21 mouse cellular contexts compared by ENCODE assay signal in genomic region chr5:12474904-12475638, GRCm38 (mm10).
A peak's percentile ranks its signal among the peaks of the same experiment; 100 is the strongest.
DNase-seq lines count a peak whose midpoint lies in the region; ATAC-seq lines count a peak whose summit lies in the region.
"Had no signal": no experiment of that assay in that cellular context is flagged by ENCODE, and none has a peak within 500 bp of the region (broad histone marks: within the 10 kb centered on the region; RNA-seq: fewer than 3 reads in every experiment).

No protein-coding gene starts in this region.

- no peak overlapping the region for H3K27ac ChIP-seq in hindbrain, embryonic 11.5 days (ENCODE audit: low read depth, low read length)
- no peak overlapping the region for H3K27ac ChIP-seq in hindbrain, embryonic 14.5 days
- H3K27ac ChIP-seq in midbrain, embryonic 13.5 days, result no peak overlapping the region; the same call in 1 of the 2 replicates
- H3K27ac ChIP-seq: heart, embryonic 15.5 days; intestine, embryonic 15.5 days; liver, embryonic 12.5 days had no signal

- no peak overlapping the region for H3K4me3 ChIP-seq in hindbrain, embryonic 11.5 days (ENCODE audit: low read depth, low read length)
- H3K4me3 ChIP-seq in hindbrain, embryonic 14.5 days (replicated peaks; ENCODE audit: low read length), result no peak overlapping the region
- H3K4me3 ChIP-seq in midbrain, embryonic 13.5 days (replicated peaks), result no peak overlapping the region
- H3K4me3 ChIP-seq: heart, embryonic 15.5 days; intestine, embryonic 15.5 days; liver, embryonic 12.5 days; megakaryocyte, embryonic 14.5 days; myocyte had no signal

- 67% methylated on average over 5 of the region's 5 CpGs for WGBS in hindbrain, embryonic 11.5 days
- 58% methylated on average over 5 of the region's 5 CpGs for WGBS in hindbrain, embryonic 14.5 days
- WGBS in midbrain, embryonic 13.5 days, result 46% methylated on average over 5 of the region's 5 CpGs

- no peaks in the 10 kb centered on the region for H3K9me3 ChIP-seq in hindbrain, embryonic 11.5 days (ENCODE audit: control insufficient read depth, low read length)
- H3K9me3 ChIP-seq in hindbrain, embryonic 14.5 days (ENCODE audit: control insufficient read depth, low read length), result no peaks in the 10 kb centered on the region
- H3K9me3 ChIP-seq in midbrain, embryonic 13.5 days, result 0 out of 2 replicates have a peak, but pooled peaks cover 2% of the 10 kb centered on the region
- H3K9me3 ChIP-seq: heart, embryonic 15.5 days; intestine, embryonic 15.5 days; liver, embryonic 12.5 days had no signal

- H3K36me3 ChIP-seq in hindbrain, embryonic 11.5 days (ENCODE audit: control insufficient read depth, insufficient read depth, low read length), result no peaks in the 10 kb centered on the region
- no peaks in the 10 kb centered on the region for H3K36me3 ChIP-seq in hindbrain, embryonic 14.5 days (replicated peaks; ENCODE audit: control insufficient read depth, insufficient read depth)
- no peaks in the 10 kb centered on the region for H3K36me3 ChIP-seq in midbrain, embryonic 13.5 days
- H3K36me3 ChIP-seq: heart, embryonic 15.5 days; intestine, embryonic 15.5 days; liver, embryonic 12.5 days had no signal

- H3K4me2 ChIP-seq in hindbrain, embryonic 11.5 days (replicated peaks; ENCODE audit: low read depth, low read length), result no peak overlapping the region
- no peak overlapping the region for H3K4me2 ChIP-seq in hindbrain, embryonic 14.5 days (replicated peaks)
- no peak overlapping the region for H3K4me2 ChIP-seq in midbrain, embryonic 13.5 days (replicated peaks)
- H3K4me2 ChIP-seq: heart, embryonic 15.5 days; intestine, embryonic 15.5 days; liver, embryonic 12.5 days had no signal

- ATAC-seq in hindbrain, embryonic 11.5 days (ENCODE audit: low FRiP score), result peak; percentile 51
- no peak for ATAC-seq in hindbrain, embryonic 14.5 days (ENCODE audit: low FRiP score)
- peak; percentile 72 for ATAC-seq in midbrain, embryonic 13.5 days
- ATAC-seq: CD4-positive, CD25-positive, alpha-beta regulatory T cell, adult 4 months; intestine, embryonic 15.5 days; liver, embryonic 12.5 days; Patski had no signal

- H3K9ac ChIP-seq in hindbrain, embryonic 11.5 days (ENCODE audit: low read depth, low read length), result no peak overlapping the region
- no peak overlapping the region for H3K9ac ChIP-seq in hindbrain, embryonic 14.5 days
- no peak overlapping the region for H3K9ac ChIP-seq in midbrain, embryonic 13.5 days (replicated peaks)
- H3K9ac ChIP-seq: heart, embryonic 15.5 days; intestine, embryonic 15.5 days; liver, embryonic 12.5 days had no signal

- no peaks in the 10 kb centered on the region for H3K27me3 ChIP-seq in hindbrain, embryonic 11.5 days (ENCODE audit: control insufficient read depth, insufficient read depth, low read length)
- no peaks in the 10 kb centered on the region for H3K27me3 ChIP-seq in hindbrain, embryonic 14.5 days (ENCODE audit: control insufficient read depth, insufficient read depth, low read length)
- no peaks in the 10 kb centered on the region for H3K27me3 ChIP-seq in midbrain, embryonic 13.5 days
- H3K27me3 ChIP-seq: heart, embryonic 15.5 days; intestine, embryonic 15.5 days; liver, embryonic 12.5 days; megakaryocyte, embryonic 14.5 days; Patski had no signal

- no peaks in the 10 kb centered on the region for H3K4me1 ChIP-seq in hindbrain, embryonic 11.5 days (replicated peaks; ENCODE audit: control insufficient read depth, insufficient read depth, low read length)
- H3K4me1 ChIP-seq in hindbrain, embryonic 14.5 days (replicated peaks; ENCODE audit: control insufficient read depth, insufficient read depth, low read length), result no peaks in the 10 kb centered on the region
- peaks cover 8% of the 10 kb centered on the region; the same call in 1 of the 2 replicates for H3K4me1 ChIP-seq in midbrain, embryonic 13.5 days (replicated peaks)
- H3K4me1 ChIP-seq: intestine, embryonic 15.5 days; liver, embryonic 12.5 days; megakaryocyte, embryonic 14.5 days had no signal

- DNase-seq in cerebellum, adult 9-10 months, result peak; percentile 5
- DNase-seq in cerebellum, postnatal 36 days, result no peak
- no peak for DNase-seq in hindbrain, embryonic 11.5 days (ENCODE audit: low spot score)
- no peak for DNase-seq in hindbrain, embryonic 14.5 days (ENCODE audit: low spot score)
- DNase-seq in cerebellum, postnatal 25 days, result peak; percentile 14 to 32
- no peak for DNase-seq in thymus, postnatal 36 days
- no peak for DNase-seq in frontal cortex, postnatal 10 days (ENCODE audit: low spot score in 2 of 2)
- DNase-seq: adrenal gland, adult 8-10 months; gastrocnemius, postnatal 36 days; heart, postnatal 4 days; kidney, postnatal 36 days; lung, adult 2 months; thymus, adult 2 months had no signal

Comparison
In these comparisons a context has a peak if more than half of its experiments do, and no peak if none do; other contexts are left out.
1. DNase-seq: peak in cerebellum, adult 9-10 months (single experiment) and cerebellum, postnatal 25 days (2 of 2); none in cerebellum, postnatal 36 days (0 of 2), hindbrain, embryonic 11.5 days (single experiment), hindbrain, embryonic 14.5 days (single experiment), thymus, postnatal 36 days (0 of 2) and frontal cortex, postnatal 10 days (0 of 2).